Mouse (Mus musculus) kidney, postnatal 14 days (tissue): Measurements from ENCODE around the gene Gstm4.

Experiments used
- DNase-seq: peaks from one replicate; pipeline ENCODE4 v3.0.0; 2022; ENCODE audit warnings: mixed read lengths

The Gstm4 gene

DNA sequence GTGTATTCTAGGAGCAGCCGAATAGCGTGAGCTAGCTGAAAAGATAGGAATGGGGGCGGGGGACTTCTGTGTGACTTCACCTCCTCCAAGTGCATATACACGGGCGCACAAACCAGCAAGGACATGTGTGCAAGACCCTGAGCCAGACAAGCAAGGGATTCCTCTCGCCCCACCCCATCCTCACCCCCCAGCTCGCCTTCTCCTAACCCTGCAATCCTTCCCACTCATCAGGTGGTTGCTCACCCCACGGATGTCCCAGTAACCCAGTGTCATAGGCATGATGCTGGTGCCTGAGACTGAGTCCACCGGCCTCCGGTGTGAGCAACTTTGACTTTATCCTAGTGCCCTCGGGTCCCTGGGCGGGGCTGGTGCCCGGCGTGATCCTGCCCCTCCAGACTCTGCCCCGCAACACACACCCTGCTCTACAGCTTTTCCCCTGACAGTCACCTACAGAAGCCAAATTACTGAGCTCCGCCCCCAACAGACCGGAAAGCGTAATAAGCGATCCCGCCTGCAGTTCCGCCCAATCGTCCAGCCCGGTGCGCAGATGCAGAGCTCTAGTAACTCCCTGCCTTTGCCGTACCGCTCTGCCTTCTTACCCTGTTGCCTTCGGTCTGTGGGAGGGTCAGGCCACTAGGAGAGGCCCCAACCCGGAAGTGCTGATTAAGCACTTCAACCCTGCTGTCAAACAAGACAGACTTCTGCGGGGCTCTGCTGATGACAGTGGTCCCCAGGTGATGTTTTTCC, at the start of gene Gstm4:
Gstm4 (minus strand) TSS at position 501 of the 747 bp plus-strand sequence.
- DNase-seq = peak; percentile 92

GRCm38 (mm10) chr3:108094146-108094545, 49.5 kb upstream of the Gstm4 start:
- no peak for DNase-seq

GRCm38 (mm10) chr3:108093306-108093705, 48.6 kb upstream of the Gstm4 start:
- no peak for DNase-seq

DNA sequence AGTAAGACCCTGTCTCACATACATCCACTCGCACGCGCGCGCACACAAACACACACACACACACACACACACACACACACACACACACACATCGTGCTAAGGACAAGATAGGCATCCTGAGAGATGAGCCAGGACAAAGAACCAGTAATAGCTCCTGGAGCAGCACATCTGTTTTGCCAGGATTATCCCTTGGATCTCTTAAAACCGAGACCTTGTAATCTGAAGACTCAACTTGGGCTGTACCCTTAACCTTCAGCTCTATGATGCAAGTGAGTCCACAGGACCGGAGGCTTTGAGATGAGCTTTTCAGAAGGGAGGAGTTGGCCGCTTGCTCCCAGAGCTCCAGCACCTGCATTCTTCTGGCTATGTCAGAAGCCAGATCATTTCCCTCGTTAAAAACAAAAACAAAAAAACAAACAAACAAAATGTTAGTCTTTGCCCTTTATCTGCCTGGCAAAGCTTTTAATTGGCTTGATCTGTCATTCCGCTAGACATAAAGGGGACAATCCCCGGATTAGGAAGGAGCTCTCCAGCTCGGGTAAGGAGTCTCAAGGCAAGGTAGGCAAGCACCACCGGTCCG, 47.9 kb upstream of the Gstm4 start, which contains the start of gene Gnat2:
Gnat2 (plus strand) TSS at position 254 of the 580 bp plus-strand sequence.
- no peak for DNase-seq

- DNase-seq = no peak
These were observed 47.3 kb upstream of the Gstm4 start for GRCm38 (mm10) chr3:108092030-108092429.

GRCm38 (mm10) chr3:108090561-108090960, 45.9 kb upstream of the Gstm4 start:
- DNase-seq = no peak

DNA sequence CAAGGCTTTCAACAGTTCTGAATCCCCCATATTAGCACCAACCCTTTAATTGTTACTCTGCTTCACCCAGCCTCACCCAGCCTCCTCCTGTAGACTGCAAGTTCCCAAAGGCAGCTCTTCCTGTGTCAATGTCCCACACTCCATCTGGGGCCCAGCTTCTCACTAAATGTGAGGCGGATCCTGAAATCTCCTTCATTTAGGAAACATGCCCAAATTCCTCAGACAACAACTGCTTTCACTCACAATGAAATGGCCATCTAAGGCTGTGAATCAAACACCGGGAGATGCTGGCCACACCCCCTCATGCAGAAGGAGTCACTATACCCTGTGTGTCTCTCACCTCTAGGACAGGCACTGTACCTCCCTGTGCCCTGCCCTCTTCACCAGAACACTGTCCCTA, 45.2 kb upstream of the Gstm4 start:
- no peak for DNase-seq

GRCm38 (mm10) chr3:108088842-108089380, 44.2 kb upstream of the Gstm4 start:
- no peak for DNase-seq

- DNase-seq = no peak
These were observed 42.6 kb upstream of the Gstm4 start for GRCm38 (mm10) chr3:108087329-108087728.

DNA sequence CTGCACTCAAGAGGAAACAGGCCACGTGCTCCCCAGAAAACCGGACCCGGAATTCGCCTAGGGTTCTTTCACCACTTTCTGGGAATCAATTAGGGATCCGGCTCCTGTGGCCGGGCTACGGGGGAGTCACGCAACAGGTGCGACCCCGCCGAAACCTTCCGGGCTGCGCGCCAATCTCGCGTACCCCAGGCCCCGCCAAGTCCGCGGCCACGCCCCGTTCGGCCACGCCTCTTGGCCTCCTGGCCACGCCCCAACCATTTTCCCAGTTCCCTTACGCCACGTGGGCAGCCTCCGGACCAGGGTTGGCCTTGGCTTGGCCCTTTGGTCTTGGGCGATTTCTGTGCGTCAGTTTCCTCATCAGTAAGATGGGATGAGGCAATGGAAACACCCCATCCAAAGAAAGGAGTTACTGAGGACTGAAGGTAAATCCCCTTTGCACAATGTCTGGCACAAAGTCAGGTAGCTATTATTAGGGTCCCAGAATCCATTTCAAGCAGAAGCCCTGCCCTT, 41.8 kb upstream of the Gstm4 start, which contains the start of gene Ampd2:
Ampd2 (minus strand) TSS at position 182 of the 510 bp plus-strand sequence.
- peak; percentile 91 for DNase-seq

GRCm38 (mm10) chr3:108085721-108086469, 41.2 kb upstream of the Gstm4 start:
- DNase-seq = peak; percentile 93

DNA sequence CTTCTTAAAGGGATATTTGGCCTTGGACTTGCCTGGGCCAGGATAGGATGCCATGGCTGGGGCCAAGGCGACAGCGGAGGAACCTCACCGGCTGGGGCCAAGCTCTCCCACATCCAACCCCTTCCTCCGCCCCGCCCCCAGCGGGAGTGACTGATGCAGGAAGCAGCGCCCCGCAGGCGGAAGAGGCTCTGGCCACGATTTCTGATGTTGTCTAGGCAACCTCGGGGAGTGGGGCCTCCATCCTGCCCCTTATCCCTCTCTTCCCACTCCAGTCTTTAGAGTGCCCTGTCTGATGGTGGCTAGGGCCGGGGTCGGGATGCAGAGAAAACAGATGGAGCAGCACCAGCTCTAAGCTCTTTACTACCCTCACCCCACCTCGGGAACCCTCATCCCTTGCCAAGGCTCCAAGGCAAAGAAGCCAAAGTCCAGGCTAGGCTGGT, 40.6 kb upstream of the Gstm4 start:
- DNase-seq = peak; percentile 96

DNA sequence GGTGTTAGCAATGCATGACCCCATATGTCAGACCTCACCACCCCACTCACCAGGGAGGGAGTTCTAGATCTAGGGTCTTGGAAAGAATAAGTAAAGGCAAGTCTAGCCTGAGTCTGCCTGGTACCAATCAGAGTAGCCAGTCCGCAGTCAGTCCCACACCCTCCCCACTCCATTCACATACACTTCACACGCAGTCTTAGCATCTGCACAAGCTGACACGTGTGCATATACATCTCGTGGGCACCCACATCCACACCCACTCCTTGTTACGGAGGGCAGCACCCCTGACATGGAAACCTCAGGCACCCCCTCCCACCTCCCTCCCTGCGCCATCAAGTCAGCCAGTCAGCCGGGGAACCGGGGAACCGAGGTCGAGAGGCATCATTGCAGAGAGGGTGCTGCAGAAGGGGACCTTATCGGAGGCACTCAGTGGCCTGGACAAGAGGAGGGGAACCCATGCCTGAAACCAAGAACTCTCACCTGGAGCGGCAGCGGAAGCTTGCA, 40.1 kb upstream of the Gstm4 start:
- no peak for DNase-seq

- DNase-seq = no peak
These were observed 39.3 kb upstream of the Gstm4 start for GRCm38 (mm10) chr3:108083904-108084407.

DNA sequence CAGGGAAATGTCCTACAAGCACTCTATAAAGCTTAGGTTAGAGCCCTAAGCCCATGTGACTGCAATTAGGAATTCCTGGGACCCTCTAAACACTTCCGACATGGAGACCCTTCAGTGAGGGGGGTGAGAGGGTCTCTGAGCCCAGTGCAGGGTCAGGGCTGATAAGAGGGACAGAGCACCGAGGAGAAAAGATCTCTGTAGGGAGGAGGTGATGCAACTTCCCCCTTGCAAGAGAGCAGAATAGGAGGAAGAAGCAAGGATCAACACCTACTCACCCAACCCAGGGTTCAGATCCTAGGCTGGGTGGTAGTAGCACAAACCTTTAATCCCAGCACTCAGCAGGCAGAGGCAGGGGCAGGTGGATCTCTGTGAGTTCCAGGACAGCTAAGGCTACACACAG, 38.5 kb upstream of the Gstm4 start:
- DNase-seq = no peak

GRCm38 (mm10) chr3:108082251-108082875, 37.7 kb upstream of the Gstm4 start:
- DNase-seq = no peak

- DNase-seq = no peak
These were observed 37.0 kb upstream of the Gstm4 start for GRCm38 (mm10) chr3:108081681-108082080.

- peak; percentile 62 for DNase-seq
These were observed 32.1 kb upstream of the Gstm4 start for GRCm38 (mm10) chr3:108076836-108077235.

DNA sequence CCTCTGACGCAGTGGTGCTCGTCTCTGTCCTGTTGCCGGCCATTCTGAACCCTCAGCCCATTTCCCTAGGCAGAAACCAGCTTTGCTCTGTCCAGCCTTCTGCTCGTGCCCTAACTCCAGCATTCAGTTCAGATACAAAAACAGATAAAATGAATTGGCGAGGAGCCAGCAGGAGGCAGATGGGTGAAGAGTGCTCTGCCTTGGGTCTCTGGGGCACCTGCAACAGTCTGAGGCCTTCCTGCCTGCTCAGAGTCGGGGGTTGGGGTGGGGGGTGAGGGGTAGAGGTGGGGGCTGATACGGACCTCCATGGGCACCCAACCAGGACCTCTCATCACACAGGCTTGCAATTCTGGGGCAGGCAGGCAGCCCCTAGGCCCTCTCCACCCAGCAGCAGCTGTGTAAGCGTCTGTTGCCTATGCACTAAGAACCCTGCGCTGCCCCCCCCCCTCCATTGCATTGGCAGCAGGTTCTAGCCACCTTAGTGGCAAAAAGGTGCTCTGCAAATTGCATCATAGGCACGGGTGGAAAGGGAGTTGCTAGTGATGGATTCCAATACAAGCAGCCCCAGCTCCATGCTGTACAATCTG, 28.4 kb upstream of the Gstm4 start:
- no peak for DNase-seq

DNA sequence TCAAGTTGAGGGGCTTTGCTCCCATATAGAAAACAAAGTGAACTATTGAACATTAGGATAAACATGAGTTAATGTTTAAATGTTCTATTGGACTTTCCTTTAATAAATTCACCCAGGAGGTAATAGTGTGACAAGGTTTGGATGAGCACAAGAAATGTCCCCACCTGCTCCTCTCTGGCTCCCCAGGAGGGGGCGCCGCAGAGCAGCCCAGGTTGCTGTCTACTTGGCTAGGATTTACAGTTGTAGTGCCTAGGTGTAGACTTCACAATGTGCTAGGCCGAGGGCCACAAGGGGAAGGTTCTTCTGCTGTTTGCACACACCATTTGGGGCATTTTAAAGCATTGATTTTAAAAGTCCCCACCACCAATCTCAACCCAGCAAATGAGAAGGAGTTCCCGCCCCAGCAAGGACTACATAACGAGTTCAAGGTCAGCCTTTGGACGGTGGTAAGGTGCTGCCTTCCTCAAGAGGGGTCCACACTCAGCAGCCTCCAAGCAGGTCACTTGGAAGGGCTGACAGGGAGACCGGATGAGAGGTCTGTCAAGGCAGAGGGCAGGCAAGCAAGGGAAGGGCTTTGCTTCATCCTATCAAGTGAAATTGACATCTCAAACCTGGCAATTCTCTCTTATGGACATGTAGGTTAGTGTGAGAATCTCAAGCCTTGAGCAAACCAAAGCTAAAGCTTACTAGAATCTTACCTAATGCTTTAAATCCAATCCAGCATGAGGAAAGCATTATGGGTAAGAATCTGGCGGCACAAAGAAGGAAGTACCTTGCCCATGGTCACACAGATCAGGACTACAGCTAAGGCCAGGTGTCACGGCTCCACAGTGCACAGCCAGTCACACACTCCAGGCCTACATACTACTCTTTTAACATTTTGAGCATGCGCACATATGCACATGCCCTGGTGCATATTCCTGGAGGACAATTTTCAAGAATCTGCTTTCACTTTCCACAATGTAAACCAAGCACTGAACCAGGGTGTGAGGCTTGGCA, 25.9 kb upstream of the Gstm4 start:
- DNase-seq = peak; percentile 87
